Mouse (Mus musculus): ENCODE measurements around the gene Esp8.
"Not testable (repeated sequence)": the region's sequence is repeated elsewhere in the genome, so short reads cannot be mapped to it uniquely, and the experiment has no call there.

Gene Esp8

DNA sequence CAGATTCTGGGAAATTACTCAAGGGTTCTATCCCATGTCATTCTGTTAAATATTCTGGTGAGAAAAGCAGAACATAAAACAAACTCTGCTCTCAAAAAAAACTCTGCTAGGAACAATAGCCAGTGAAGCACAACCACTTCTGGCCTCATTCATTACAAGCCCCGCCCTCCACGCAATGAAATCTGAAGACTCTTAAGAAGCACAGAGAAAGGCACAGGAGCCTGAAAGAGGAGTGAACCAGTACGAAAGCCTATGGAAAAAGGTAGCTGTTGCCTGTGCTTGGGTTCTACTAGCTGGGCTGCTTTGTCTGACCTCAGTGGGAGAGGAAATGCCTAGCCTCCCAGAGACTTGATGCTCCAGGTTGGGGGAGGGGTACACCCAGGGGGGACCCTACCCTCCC, at the start of gene Esp8:
Gene Esp8 (plus strand): TSS at position 205 of the 400 bp plus-strand sequence.
- no peak for DNase-seq

DNA sequence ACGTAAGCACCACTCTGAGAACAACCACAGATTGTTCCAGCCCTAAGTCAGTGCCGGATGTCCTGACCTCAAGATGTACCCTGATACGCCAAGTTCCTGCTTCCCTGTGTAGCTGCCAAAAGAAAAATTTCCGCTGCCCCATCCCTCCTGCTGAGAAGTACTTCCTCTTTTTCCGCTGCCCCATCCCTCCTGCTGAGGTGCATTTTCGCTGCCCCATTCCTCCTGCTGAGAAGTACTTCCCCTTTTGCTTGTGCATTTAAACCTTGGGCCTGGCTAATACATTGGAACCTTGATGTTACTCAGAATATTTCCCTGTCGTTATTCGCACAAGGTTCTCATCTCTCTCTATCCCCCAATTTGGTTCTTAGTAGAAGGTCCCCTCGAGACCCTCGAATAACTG, 36.3 kb upstream of the Esp8 start:
- DNase-seq = not testable (repeated sequence)

DNA sequence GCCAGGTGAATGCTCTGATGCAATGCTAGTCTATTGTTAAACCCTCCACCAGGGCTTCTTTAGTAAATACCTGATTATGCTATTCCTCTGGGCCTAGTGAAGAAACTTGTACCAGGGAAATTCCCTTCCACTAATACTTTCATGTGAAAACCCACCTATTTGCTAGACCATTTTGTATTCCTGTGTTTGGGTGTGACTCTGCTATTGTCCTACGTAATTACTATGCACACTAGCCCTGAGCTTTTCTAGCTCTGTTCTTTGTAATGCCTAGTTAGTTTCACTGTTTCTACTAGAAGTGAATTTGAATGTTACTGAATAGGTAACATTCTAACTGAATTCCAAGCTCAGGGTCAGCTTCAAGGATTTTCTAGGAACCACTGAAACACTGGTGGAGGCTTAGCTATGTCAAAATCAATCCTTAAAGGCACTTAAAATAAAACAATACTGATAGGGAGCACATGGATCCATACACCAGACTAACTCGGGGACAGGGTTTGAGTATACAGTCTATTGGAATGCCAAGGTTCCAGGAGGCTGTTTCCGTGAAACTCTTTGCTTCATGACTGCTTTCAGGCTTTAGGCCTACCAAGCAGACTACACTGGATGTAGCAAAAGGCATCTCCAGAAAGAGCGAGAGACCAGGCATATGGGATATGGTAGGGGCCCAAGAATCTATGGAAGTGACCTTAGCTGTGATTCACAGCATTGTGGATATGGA, 24.2 kb upstream of the Esp8 start:
- DNase-seq = not testable (repeated sequence)

DNA sequence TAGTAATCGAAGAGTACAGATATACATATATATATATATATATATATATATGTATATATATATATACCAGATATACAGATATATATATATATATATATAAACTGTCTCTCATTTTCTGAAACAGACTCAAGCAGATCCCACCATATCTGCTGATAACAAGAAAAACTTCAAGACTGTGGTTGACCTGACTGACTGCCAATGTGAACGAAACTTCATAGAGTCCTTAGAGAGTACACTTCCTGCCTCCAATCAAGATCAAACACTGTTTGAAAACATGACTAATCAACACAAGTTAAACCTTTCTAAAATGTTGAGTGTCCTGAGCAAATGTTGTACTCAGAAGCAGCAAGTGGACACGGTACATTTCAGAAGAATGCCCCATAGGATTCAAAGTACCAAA, 10.0 kb downstream of the Esp8 start:
- no peak for DNase-seq

DNA sequence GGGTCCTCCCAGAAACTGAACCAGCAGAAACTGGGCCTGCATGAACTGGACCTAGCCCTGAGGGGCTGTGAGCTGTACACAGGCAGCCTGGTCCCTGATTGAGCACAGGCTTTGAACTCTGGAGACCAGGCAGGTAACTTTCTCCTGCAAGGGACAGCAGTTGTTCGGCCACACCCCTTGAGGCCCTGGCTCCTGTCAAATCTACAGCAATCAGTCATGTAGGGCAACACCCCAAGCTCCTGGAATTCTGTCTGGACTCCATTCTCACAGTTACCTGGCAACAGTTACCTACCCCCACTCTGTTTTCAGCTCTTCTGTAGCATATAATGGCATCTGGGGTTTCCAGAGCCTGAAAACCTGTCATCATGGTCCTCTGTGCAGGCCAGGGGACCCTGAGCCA, 11.3 kb downstream of the Esp8 start:
- DNase-seq = no peak

DNA sequence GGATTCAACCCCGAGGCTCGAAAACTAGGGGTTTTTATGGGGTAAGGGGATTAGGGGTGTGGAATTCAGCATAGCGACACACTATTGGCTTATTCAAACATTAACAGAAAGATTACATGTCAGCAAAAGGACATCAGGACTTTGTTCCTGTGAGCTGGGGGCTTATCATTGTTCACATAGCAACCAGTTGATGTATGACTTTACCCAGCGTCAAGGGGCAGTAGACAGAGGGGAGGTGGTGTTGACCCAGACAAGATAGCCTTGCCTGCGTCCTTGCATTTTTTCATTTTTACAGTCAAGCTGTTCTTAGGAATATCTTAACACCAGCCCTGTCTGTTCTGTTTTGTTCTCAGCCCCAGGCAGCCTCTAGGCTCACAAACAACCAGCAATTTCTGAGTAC, 27.2 kb downstream of the Esp8 start:
- DNase-seq = not testable (repeated sequence)

DNA sequence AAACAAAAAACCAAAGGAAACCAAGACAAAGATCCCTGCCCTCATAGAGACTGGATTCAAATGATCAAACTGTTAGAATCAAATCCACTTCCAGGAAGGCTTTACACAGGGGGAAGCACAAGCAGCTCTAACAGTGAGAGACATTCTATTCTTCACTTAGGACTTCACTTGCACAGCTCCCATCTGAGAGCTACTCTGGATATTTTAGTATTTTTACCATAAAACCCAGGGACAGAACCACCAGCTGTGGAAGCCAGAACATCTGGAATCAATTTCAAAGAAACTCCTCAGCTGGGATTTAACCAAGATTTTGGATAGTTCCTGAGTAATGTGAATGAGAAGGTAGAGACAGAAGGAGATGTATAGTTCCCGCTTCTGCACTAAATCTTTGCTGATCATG, 33.6 kb downstream of the Esp8 start:
- no peak for DNase-seq

DNA sequence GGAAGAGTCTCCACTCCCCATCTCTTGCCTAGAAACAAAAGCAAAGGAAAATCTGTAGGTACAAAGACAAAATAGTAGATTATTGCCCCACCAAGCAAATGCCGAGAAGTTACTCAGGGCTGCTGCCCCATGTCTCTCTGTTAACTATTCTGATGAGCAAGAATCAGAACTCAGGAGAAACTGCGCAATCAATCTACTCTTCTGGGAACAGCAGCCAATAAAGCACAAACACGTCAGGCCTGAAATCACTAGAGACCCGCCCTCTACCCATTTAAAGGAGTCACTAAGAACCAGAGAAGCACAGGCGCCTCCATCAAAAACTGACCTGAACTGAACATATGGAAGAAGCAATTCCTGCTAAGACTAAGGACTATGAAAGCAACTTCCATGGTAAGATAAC, 41.4 kb downstream of the Esp8 start, which contains the start of gene Esp6:
Gene Esp6 (plus strand): TSS at position 301 of the 400 bp plus-strand sequence.
- no peak for DNase-seq

Measured in kidney, postnatal 25 days (tissue).